Mouse (Mus musculus) embryonic stem cell, embryonic (primary cell): Measurements from ENCODE around the gene Emc3.

Source experiments
- CTCF ChIA-PET, 4 experiments: fragments of 300-600 bp in 2 of 4; fragments of 350-600 bp in 2 of 4; sonication (Branson Sonifier 250); formaldehyde crosslinking; loops; one replicate each; lab custom pipeline; 2022; ENCODE audit warnings: inconsistent platforms in 2 of 4; lab: Charles Lee
- POLR2A ChIA-PET, 4 experiments: fragments of 300-600 bp in 2 of 4; fragments of 350-600 bp in 2 of 4; sonication (Branson Sonifier 250); formaldehyde crosslinking; loops; one replicate each; lab custom pipeline; 2022; ENCODE audit warnings: antibody characterized with exemption in 4 of 4, inconsistent platforms in 1 of 4; lab: Charles Lee

The Emc3 gene

DNA sequence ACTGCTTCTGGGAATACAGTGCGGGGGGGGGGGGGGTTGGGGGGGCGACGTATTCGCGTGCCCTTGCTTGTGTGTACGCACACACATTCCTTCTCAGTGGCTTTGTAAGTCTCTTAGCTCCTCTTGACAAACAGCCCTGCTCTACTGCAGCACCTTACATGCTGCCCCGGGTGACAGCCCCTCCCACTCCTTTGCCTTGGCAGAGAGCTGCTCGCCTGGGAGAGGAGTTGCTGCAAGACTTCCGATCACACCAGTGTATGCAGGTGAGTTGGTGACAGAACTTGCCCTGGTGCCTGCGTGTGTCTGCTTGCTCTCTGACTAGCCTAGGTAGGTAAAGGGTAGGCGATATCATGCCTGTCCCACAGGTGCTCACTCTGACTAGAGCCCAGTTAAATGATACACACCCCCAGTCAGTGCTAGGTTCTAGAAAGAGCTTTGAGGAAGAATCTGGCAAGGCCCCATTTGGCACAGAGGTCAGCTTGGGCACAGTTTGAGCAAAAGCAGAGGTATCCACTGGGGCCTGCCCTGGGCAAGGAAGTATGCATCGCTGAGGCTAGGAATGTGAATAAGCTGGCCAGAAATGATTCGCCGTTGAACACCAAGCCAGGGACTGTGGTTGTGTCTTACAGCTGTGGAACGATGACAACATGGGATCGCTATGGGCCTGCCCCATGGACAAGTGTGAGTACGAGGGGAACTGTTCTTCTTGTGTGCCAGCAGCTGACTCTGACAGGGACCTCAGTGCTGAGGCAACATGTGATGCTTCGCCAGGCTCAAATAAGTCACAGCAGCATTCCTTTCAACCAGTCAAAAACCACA is 50.7 kb downstream of the Emc3 start:
- POLR2A ChIA-PET = interaction anchor here (0.6 to 5.4 kb wide), 28 partner anchors 9 to 355 kb away, joined by 3 to 49 read pairs (median 4); partner anchors contain the start of genes Il17rc (in 3 of the 4), Brk1 (in 1 of the 4), Fancd2os (in 1 of the 4) and Jagn1 (in 1 of the 4)
- CTCF ChIA-PET = interaction anchor here (0.6 to 3.3 kb wide), 14 partner anchors 9 to 281 kb away, joined by 3 to 14 read pairs (median 5); partner anchors contain the start of gene Il17rc (in 1 of the 4)

DNA sequence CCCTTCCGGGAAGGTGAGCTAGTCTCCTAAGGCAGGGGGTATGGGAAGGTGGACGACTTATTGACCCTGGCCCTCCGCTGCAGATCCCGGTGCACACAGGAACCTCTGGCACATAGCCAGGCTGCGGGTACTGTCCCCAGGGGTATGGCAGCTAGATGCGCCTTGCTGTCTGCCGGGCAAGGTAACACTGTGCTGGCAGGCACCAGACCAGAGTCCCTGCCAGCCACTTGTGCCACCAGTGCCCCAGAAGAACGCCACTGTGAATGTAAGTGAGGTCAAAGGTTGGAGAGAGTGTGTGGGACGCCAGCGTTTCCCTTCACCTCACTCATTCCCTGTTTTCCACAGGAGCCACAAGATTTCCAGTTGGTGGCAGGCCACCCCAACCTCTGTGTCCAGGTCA is 52.5 kb downstream of the Emc3 start:
- ChIA-PET CTCF (interaction anchor here in 3 of 4 experiments (1.0 to 2.5 kb wide), 3 partner anchors 9 to 15 kb away, joined by 3 to 14 read pairs (median 5); partner anchors contain the start of gene Il17rc (in 1 of the 3)), POLR2A (interaction anchor here in 3 of 4 experiments (1.1 to 5.4 kb wide), 8 partner anchors 9 to 114 kb away, joined by 3 to 49 read pairs (median 17); partner anchors contain the start of genes Il17rc (in 1 of the 3) and Prrt3 (in 1 of the 3))

- ChIA-PET CTCF (interaction anchor here in 1 of 4 experiments (1.1 kb wide), 1 partner anchor 17 kb away, joined by 4 read pairs; no protein-coding TSS in a partner anchor), POLR2A (interaction anchor here in 2 of 4 experiments (0.6 to 1.4 kb wide), 2 partner anchors 17 to 18 kb away, joined by 3 read pairs; no protein-coding TSS in a partner anchor)
These were observed 54.1 kb downstream of the Emc3 start for GRCm38 (mm10) chr6:113477353-113477752.

DNA sequence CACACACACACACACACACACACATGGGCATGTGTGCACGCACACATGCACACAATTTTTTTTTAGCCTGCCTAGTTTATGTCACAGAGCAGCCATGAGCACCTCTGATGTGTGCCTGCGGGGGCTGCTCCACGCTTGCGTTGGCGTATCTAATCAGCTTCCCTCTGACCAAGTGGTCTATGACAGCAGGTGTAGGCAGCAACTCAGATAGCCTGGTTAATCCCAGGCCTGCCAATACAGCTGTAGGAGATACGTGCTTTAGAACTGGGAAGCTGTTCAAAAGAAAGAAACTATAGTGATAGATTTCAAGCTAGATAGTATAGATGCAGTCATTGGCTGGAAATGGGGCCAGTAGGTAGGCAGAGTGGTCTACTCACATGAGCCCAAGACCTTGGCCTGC is 57.7 kb downstream of the Emc3 start:
- CTCF ChIA-PET = interaction anchor here in 1 of 4 experiments (0.7 kb wide), 1 partner anchor 471 kb away, joined by 4 read pairs; no protein-coding TSS in a partner anchor
- POLR2A ChIA-PET = interaction anchor here in 1 of 4 experiments (0.6 to 1.0 kb wide), 2 partner anchors 13 to 339 kb away, joined by 3 to 5 read pairs; no protein-coding TSS in a partner anchor

DNA sequence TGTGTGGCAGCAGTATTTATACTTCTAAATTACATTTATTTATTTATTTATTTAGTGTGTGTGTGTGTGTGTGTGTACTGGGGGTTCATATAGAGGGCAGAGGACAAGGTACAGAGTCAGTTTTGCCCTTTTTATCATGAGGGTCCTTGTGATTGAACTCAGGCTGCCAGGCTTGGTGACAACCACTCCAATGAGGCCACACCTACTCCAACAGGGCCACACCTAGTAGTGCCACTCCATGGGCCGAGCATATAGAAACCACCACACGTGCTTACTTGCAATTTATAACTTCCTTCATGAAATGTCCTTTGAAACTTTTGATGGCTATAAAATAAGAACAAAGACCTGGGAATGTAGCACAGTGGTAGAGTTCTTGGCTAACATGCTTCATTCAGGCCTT is 58.2 kb downstream of the Emc3 start:
- POLR2A ChIA-PET = no interaction called here
- CTCF ChIA-PET = interaction anchor here in 1 of 4 experiments (0.7 kb wide), 1 partner anchor 472 kb away, joined by 4 read pairs; no protein-coding TSS in a partner anchor

GRCm38 (mm10) chr6:113472061-113472460 is 59.4 kb downstream of the Emc3 start:
- ChIA-PET POLR2A (interaction anchor here (0.5 to 5.2 kb wide), 14 partner anchors 9 to 1906 kb away, joined by 3 to 49 read pairs (median 6); partner anchors contain the start of genes Creld1 (in 2 of the 4), Jagn1 (in 1 of the 4), Prrt3 (in 1 of the 4) and Vhl (in 1 of the 4)), CTCF (interaction anchor here in 3 of 4 experiments (0.6 to 2.1 kb wide), 8 partner anchors 9 to 45 kb away, joined by 3 to 7 read pairs (median 4); partner anchors contain the start of gene Creld1 (in 1 of the 3))

- POLR2A ChIA-PET = interaction anchor here (0.5 to 5.2 kb wide), 30 partner anchors 10 to 1280 kb away, joined by 3 to 49 read pairs (median 4); partner anchors contain the start of genes Creld1 (in 2 of the 4), Prrt3 (in 2 of the 4), Brpf1 (in 1 of the 4) and Camk1 (in 1 of the 4)
These were observed 60.0 kb downstream of the Emc3 start, which contains the start of gene Il17rc for GRCm38 (mm10) chr6:113471297-113471936. Gene Il17rc, plus strand, starts transcription at chr6:113471427.

DNA sequence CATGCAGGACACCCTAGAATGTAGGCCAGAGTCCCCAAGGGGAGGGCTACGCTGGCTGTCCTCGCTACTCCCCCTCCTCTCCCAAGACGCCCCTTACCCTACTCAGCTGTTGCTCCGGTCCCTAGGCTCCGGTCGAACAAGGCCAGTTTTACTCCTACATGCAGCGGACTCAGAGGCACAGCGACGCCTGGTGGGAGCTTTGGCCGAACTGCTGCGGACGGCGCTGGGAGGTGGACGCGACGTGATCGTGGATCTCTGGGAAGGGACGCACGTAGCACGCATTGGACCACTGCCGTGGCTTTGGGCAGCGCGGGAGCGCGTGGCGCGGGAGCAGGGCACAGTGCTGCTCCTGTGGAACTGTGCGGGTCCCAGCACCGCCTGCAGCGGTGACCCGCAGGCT is 62.0 kb downstream of the Emc3 start:
- ChIA-PET CTCF (interaction anchor here (0.6 to 3.9 kb wide), 39 partner anchors 10 to 741 kb away, joined by 3 to 23 read pairs (median 4); partner anchors contain the start of genes Creld1 (in 2 of the 4), Il17re (in 2 of the 4), Jagn1 (in 2 of the 4) and Irak2 (in 1 of the 4)), POLR2A (interaction anchor here in 3 of 4 experiments (0.6 to 5.2 kb wide), 11 partner anchors 11 to 101 kb away, joined by 3 to 49 read pairs (median 5); partner anchors contain the start of genes Creld1 (in 2 of the 3) and Jagn1 (in 2 of the 3))

More at GRCm38 (mm10) chr6:113471297-113471936, 60.0 kb downstream of the Emc3 start, which contains the start of gene Il17rc:
- CTCF ChIA-PET = interaction anchor here (0.6 to 3.3 kb wide), 17 partner anchors 8 to 552 kb away, joined by 3 to 14 read pairs (median 3); partner anchors contain the start of genes Creld1 (in 1 of the 4) and Jagn1 (in 1 of the 4)

- POLR2A ChIA-PET = interaction anchor here in 3 of 4 experiments (0.6 to 5.2 kb wide), 9 partner anchors 11 to 27 kb away, joined by 3 to 49 read pairs (median 5); partner anchors contain the start of genes Creld1 (in 2 of the 3) and Jagn1 (in 2 of the 3)
- CTCF ChIA-PET = interaction anchor here (0.6 to 3.9 kb wide), 32 partner anchors 10 to 740 kb away, joined by 3 to 23 read pairs (median 4); partner anchors contain the start of genes Creld1 (in 2 of the 4), Il17re (in 2 of the 4), Jagn1 (in 2 of the 4) and Irak2 (in 1 of the 4)
These were observed 62.4 kb downstream of the Emc3 start for GRCm38 (mm10) chr6:113469021-113469420.

GRCm38 (mm10) chr6:113468512-113468911 is 62.9 kb downstream of the Emc3 start:
- ChIA-PET CTCF (interaction anchor here (0.6 to 3.9 kb wide), 13 partner anchors 10 to 169 kb away, joined by 3 to 23 read pairs (median 4); partner anchors contain the start of genes Creld1 (in 1 of the 4), Il17re (in 1 of the 4) and Jagn1 (in 1 of the 4)), POLR2A (interaction anchor here in 3 of 4 experiments (0.6 to 5.2 kb wide), 9 partner anchors 12 to 134 kb away, joined by 3 to 49 read pairs (median 5); partner anchors contain the start of genes Creld1 (in 2 of the 3) and Jagn1 (in 1 of the 3))

DNA sequence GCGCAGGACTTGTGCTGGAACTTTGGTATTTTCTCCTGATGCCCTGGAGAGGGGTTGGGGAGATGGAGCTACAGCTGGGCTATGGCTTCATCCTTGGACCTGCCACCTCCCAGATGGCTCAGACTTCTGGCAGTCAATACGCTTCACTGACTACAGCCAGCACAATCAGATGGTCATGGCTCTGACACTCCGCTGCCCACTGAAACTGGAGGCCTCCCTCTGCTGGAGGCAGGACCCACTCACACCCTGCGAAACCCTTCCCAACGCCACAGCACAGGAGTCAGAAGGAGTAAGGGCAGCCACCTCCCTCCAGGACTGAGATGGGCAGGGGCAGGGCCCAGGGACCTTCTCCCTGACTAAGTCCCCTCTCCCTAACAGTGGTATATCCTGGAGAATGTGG is 65.8 kb downstream of the Emc3 start:
- ChIA-PET POLR2A (interaction anchor here in 1 of 4 experiments (0.9 kb wide), 1 partner anchor 21 kb away, joined by 3 read pairs; no protein-coding TSS in a partner anchor), CTCF (interaction anchor here in 3 of 4 experiments (0.8 to 1.6 kb wide), 5 partner anchors 24 to 39 kb away, joined by 3 to 4 read pairs (median 3); no protein-coding TSS in a partner anchor)
